In the genomic region with DNA sequence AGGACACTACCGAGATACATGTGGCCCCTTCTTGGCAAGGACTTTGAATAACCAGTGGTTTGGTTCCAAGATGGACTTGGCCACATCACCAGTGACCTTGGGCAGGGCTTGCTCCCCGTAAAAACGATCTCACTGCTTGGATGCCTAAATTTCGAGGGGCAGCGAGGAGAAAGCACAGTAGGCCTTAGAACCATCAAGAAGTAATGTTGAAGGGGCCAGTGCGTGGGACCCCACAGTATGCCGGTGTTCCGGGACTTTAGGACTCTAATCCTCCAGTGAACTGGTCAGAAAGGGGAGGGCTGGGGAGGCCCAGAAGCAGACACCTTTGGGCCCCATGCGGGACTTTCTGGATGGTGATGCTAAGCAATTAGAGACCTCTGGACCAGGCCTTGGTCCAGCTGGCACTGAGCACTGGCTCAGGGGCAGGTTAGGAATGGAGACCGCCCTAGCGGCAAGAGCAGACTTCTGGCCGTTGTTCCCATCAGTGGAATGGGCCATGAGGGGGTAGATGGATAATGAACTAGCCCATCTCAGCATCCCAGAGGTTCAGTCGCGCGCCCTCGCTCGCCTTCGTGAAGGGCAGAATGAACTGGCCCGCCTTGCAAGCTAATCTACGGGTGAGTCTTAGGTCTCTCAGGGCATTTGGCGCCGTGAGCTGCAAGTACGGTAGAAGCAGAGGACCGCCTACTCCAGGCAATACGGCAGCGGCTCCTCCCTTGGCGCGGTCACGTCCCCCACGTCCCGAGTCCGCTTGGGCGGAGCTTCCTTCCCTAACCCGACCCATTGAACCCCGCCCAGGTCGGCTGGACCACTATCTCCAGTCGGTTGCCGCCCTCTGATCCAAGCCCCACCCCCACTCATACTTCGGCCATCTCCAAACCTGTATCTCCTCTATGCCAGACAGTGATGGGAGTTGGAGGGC, we compare ENCODE assay signal across 8 mouse cellular contexts. TPM values are rescaled to one million over a fixed set of nuclear protein-coding genes. Genes with fewer than 3 reads are reported as not detected.
DNase-seq lines count a peak whose midpoint lies in the region; ATAC-seq lines count a peak whose summit lies in the region.

No protein-coding gene starts in this region.

- peak overlapping the region; percentile 50 for H3K9ac ChIP-seq in hindbrain, embryonic 14.5 days

- H3K4me1 ChIP-seq in hindbrain, embryonic 14.5 days (replicated peaks; ENCODE audit: control insufficient read depth, insufficient read depth, low read length): peaks cover 15% of the 10 kb centered on the region

- peak overlapping the region; percentile 52 for H3K4me2 ChIP-seq in hindbrain, embryonic 14.5 days (replicated peaks)

- no peak overlapping the region for H3K27ac ChIP-seq in hindbrain, embryonic 14.5 days

- ATAC-seq in hindbrain, embryonic 14.5 days (ENCODE audit: low FRiP score): peak; percentile 67

- peaks cover 28% of the 10 kb centered on the region for H3K27me3 ChIP-seq in hindbrain, embryonic 14.5 days (ENCODE audit: control insufficient read depth, insufficient read depth, low read length)

- peak; percentile 97 for DNase-seq in R1 (ENCODE audit: low read depth, low spot score)
- peak; percentile 91 for DNase-seq in cerebellum, postnatal 14 days
- DNase-seq in frontal cortex, postnatal 25 days (ENCODE audit: low spot score in 2 of 2): peak; percentile 48 to 63
- DNase-seq in hindbrain, embryonic 14.5 days (ENCODE audit: low spot score): peak; percentile 72
- DNase-seq in layer of hippocampus, postnatal 36 days: peak; percentile 75
- DNase-seq in lung, postnatal 25 days (ENCODE audit: low spot score): peak; percentile 93
- DNase-seq in retina, adult 2 months (ENCODE audit: low read depth, low spot score): peak; percentile 89
- peak; percentile 58 for DNase-seq in thymus, postnatal 25 days

- WGBS in hindbrain, embryonic 14.5 days: 2% methylated on average over 39 of the region's 39 CpGs

- H3K36me3 ChIP-seq in hindbrain, embryonic 14.5 days (replicated peaks; ENCODE audit: control insufficient read depth, insufficient read depth): peaks cover 2% of the 10 kb centered on the region; the same call in 1 of the 2 replicates

- peak overlapping the region; percentile 33 for H3K4me3 ChIP-seq in hindbrain, embryonic 14.5 days (replicated peaks; ENCODE audit: low read length)

- H3K9me3 ChIP-seq in hindbrain, embryonic 14.5 days (ENCODE audit: control insufficient read depth, low read length): no peaks in the 10 kb centered on the region

RNA-seq across cellular contexts. Expression of a gene that starts 2.3 kb away (rescaled TPM):
- polyA plus RNA-seq in hindbrain, embryonic 14.5 days (2014; fragmentation: Nextera tagmentation; extraction: Ambion mirVana): 4.2 and 4.4 TPM in 2 replicates
- total RNA-seq in layer of hippocampus, postnatal 36 days (2021): 1 to 10 TPM; 2.3 to 2.5 TPM

RNA-seq across cellular contexts. Expression of a gene that starts 17.9 kb away (rescaled TPM):
- polyA plus RNA-seq in hindbrain, embryonic 14.5 days (2014; fragmentation: Nextera tagmentation; extraction: Ambion mirVana): 5.0 and 5.2 TPM in 2 replicates
- 1 to 10 TPM; 6.1 to 7.0 TPM for total RNA-seq in layer of hippocampus, postnatal 36 days (2021)

RNA-seq across cellular contexts. Expression of a gene that starts 40.6 kb away (rescaled TPM):
- 73.3 and 77.4 TPM in 2 replicates for polyA plus RNA-seq in hindbrain, embryonic 14.5 days (2014; fragmentation: Nextera tagmentation; extraction: Ambion mirVana)
- total RNA-seq in layer of hippocampus, postnatal 36 days (2021): 100 to 1,000 TPM; 129 to 137 TPM
